Mouse (Mus musculus): Measurements from ENCODE around the gene Slc7a6.
"Not testable (repeated sequence)": the region's sequence is repeated elsewhere in the genome, so short reads cannot be mapped to it uniquely, and the experiment has no call there.

Slc7a6 gene

GRCm38 (mm10) chr8:106178428-106178827 lies 9.8 kb downstream of the Slc7a6 start:
- CTCF ChIA-PET, result interaction anchor here (0.6 kb wide), 1 partner anchor 248 kb away, joined by 3 read pairs; no protein-coding TSS in a partner anchor

DNA sequence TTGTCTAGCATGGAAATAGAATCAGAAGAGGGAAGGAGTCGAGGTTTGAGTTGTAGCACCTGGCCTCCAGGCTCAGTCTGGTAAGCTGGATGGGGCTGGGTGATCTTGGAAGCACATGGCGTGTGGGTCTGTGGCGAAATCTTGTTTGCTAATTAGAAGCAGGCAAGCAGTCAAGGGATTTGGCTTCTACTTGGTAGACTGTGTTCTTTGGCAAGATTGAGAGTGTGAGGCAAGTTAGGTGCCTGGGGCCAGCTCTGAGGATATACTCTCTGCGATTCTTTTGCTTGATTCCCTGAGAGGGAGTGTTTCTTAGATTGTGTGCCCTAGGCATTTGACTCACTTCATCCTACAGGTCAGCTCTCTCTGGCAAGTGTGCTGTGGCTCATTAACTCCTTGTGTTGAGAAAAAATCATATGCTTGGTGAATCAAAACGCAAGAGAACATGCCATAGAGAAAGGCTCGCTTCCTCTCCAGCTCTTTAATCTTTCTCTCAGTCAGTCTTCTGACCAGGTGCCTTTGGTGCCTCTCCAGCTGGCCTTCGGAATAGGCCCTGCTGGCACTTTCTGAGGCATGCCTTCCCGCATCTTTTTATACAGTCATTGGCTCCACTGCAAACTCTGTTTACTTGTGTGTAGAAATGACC lies 17.1 kb downstream of the Slc7a6 start:
- CTCF ChIA-PET, result no interaction called here

DNA sequence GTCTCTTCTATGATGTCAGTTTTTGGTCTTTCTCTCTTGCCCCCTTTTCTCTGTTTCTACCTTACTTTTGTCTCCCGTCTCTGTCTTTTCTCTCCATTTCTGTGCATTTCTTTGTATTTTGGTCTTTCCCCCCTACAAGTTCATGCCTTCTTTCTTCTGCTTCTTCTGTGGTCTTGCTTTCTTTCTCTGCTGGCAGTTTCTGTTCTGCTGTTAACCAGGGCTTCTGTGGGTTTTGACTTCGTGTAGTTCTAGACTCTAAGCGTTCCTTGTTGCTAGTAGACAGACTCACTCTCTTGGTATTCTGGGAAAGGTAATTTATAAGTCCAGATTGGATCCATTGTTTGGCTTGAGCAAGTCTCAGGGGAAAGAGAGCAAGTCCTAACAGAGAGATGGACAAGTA lies 17.7 kb downstream of the Slc7a6 start:
- CTCF ChIA-PET, result no interaction called here

DNA sequence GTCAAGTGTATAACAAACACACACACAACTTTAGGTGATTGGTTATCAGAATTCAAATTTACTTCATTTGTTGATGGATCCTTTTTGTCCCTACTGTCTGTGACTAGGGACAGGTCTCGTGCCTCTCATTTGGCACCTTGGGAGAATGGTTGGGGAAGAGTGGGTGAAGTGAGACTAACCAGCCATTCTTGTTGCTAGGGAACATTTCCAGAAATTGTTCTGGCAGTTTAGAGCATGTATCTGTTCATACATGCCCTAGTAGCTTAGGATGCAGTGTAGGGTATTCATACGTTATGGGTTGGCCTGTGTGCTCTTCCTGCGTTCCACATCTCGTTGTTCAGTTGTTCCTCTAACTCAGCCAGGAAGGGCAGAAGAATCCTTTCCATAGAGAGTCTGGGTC lies 20.5 kb downstream of the Slc7a6 start:
- CTCF ChIA-PET, result interaction anchor here (0.5 to 0.8 kb wide), 2 partner anchors 19 to 24 kb away, joined by 3 to 10 read pairs; no protein-coding TSS in a partner anchor

- CTCF ChIA-PET, result interaction anchor here (0.5 to 0.8 kb wide), 2 partner anchors 34 to 124 kb away, joined by 4 to 13 read pairs; no protein-coding TSS in a partner anchor
Measured at GRCm38 (mm10) chr8:106191639-106192038, 23.0 kb downstream of the Slc7a6 start.

DNA sequence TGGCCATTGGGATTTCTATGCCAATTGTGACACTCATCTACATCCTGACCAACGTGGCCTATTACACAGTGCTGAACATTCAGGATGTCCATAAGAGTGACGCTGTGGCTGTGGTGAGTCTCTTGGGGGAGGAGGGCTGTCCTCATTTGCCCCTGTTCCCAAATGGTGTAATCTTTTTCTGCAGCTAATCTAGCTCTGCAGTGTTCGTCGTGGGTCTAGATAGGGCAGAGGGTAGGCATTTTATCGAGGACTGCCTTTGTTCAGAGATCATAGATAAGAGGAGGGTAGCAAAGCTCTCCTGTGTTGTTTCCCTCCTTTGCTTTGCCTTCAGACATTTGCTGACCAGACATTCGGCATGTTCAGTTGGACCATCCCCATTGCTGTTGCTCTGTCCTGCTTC lies 24.5 kb downstream of the Slc7a6 start:
- CTCF ChIA-PET, result no interaction called here

- CTCF ChIA-PET, result interaction anchor here (0.7 kb wide), 1 partner anchor 375 kb away, joined by 5 read pairs; no protein-coding TSS in a partner anchor
Measured at GRCm38 (mm10) chr8:106194062-106194461, 25.4 kb downstream of the Slc7a6 start.

DNA sequence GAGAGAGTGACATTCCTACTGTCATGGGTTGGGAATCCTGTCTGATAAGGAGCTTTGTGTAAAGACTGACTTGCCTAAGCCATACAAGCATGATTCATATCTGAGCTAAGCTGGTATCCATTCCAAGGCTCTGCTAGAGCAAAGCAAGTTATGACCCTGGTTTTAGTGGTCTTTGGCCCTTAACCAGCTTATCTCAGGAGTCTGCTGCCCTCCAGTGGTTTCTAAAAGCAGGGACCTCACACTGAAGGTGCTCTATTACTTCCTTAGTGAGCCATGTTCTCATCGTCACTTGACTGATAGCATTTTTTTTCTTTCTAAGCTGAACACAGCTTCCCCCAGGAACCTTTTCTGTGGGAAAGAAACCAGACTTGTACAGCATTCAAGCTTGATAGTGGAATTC lies 30.1 kb downstream of the Slc7a6 start:
- CTCF ChIA-PET, result interaction anchor here (1.1 kb wide), 1 partner anchor 22 kb away, joined by 3 read pairs; no protein-coding TSS in a partner anchor

- CTCF ChIA-PET, result not testable (repeated sequence)
Measured at GRCm38 (mm10) chr8:106199596-106199995, 30.9 kb downstream of the Slc7a6 start.

DNA sequence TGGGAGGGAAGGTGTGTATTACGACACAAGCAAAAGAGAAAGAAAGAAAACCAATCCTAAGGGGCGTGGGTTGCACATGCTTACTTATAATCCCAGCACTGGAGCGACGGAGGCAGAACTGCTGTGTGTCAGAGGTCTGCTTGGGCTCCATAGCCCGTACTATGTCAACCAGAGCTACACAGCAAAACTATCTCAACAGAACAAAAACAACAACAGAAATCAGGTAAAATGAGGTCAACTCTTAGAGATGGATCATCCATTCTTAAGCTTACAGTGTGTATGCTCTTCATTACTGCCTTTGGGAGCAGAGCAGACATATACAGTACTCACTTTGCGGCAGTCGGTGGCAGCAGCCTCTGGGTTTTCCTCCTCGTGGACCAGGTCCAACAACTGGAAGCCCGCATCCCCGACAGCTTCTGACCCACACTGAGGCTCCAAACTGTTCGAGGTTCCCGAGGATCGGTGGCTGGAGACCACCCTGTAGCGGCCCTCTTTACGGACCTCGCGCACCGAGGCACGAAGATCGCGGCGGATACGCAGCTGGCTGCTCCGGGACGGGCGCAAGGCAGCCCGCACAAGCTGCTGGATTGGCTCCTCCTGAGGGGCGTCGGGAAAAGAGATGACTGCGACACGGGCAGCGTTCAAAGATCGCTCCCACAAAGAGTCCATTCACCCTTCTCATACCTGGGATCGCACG lies 41.5 kb downstream of the Slc7a6 start:
- CTCF ChIA-PET, result no interaction called here

DNA sequence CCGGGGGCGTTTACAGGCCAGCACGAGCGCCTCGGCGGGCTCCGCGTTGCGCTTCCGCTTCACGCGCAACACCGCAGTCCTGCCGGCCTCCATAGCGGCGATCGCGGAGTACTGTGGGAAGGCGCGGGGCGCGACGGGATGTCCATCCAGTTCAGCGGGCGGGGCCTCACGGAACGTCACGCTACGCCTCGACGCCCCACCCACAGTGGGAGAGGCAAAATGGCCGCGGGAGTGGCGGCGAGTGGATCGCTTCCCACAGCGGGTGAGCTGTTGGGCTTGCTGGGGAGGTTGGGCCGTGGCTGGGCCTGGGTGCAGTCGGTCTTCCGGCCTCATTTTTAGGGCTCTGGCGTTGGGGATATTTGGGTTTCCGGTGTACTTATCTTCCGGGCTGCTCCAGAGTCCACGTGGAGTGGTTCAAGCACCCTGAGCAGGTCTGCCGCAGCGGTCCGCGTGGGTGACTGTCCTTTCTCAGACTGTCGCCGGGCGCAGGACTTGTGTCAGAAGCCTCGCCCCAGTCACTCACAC lies 42.2 kb downstream of the Slc7a6 start, which contains the start of the genes Slc7a6os and Prmt7:
Gene Slc7a6os, minus strand, starts transcription at position 115 of the 525 bp plus-strand sequence.
Gene Prmt7, plus strand, starts transcription at position 116 of the 525 bp plus-strand sequence.
- CTCF ChIA-PET, result interaction anchor here (0.6 kb wide), 1 partner anchor 8 kb away, joined by 8 read pairs; no protein-coding TSS in a partner anchor

GRCm38 (mm10) chr8:106211421-106211820 lies 42.8 kb downstream of the Slc7a6 start:
- CTCF ChIA-PET, result interaction anchor here (0.6 kb wide), 1 partner anchor 9 kb away, joined by 8 read pairs; no protein-coding TSS in a partner anchor

- CTCF ChIA-PET, result no interaction called here
Measured at GRCm38 (mm10) chr8:106213959-106214358, 45.3 kb downstream of the Slc7a6 start.

DNA sequence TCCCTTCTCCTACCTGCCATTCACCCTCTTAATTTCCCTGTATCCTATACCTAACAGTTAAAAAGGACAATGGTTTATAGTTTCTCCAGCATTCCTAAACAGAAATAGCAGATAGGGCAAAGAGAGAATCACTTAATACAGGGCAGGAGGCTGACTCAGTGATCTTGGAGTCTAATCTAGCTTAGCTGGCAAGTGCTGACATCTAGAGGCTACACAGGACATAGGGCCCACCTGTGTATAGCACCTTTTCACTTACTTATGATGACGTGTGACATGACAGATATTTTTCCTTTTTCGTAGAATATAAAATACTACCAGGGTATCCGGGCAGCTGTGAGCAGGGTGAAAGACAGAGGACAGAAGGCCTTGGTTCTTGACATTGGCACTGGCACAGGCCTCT lies 51.0 kb downstream of the Slc7a6 start:
- CTCF ChIA-PET, result no interaction called here

GRCm38 (mm10) chr8:106226589-106226988 lies 57.9 kb downstream of the Slc7a6 start:
- CTCF ChIA-PET, result no interaction called here

- CTCF ChIA-PET, result no interaction called here
Measured at GRCm38 (mm10) chr8:106231536-106231935, 62.9 kb downstream of the Slc7a6 start.

GRCm38 (mm10) chr8:106232751-106233150 lies 64.1 kb downstream of the Slc7a6 start:
- CTCF ChIA-PET, result interaction anchor here (0.6 kb wide), 1 partner anchor 8 kb away, joined by 4 read pairs; no protein-coding TSS in a partner anchor

DNA sequence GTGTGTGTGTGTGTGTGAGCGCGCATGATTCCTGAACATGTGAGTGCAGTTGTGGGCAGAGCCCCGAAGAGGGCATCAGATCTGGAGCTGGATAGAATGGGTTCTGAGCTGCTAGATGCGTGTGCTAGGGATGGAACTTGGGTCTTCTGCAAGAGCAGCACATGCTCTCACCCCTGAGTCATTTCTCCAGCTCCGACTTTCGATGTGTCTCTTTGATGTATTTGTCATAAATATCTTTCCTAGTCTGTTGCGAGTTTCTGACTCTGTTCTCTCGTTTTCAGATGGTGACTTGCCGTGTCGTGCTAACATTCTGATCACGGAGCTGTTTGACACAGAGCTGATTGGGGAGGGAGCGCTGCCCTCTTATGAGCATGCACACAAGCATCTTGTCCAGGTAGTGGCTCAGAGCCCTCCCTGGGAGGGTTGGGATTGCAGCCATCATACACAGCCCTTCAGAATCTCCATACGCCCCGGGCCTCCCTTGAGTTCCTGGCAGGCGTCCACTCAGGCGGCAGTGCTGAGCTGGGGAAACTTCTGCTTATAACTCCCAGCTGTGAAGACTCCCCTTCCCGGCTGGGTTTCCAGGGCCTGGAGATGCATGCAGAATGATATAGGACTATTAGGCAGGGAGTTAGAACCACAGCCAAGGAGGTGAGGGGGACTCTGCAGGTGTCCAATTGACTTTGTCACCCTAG lies 66.1 kb downstream of the Slc7a6 start:
- CTCF ChIA-PET, result no interaction called here

DNA sequence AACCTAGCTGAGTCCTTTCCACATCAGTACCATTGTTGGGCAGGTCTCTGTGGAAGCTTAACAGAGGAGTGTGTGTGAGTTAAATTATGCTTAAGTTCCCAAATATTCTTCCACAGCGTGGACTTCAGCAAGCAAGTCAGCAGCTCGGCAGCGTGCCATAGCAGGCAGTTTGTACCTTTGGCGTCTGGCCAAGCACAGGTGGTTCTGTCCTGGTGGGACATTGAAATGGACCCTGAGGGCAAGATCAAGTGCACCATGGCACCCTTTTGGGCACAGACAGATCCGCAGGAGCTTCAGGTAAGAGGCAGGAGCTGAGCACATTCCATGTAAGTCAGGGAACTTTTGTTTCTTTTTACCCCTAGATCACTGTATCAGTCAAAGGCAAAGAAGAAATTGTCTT lies 68.4 kb downstream of the Slc7a6 start:
- CTCF ChIA-PET, result no interaction called here
